Mouse (Mus musculus): ENCODE measurements at regions not wholly inside any gene's neighbourhood (a gene's known extent, or its start where the extent isn't known, plus 50 kb on each side); places are given as distances from the start of the nearest gene placed in this dataset.

- no peak for DNase-seq (ENCODE audit: low spot score)
Observed at GRCm38 (mm10) chr10:39316533-39316932, 52.1 kb upstream of the Fyn start.

GRCm38 (mm10) chr10:39315434-39316174 lies 53.1 kb upstream of the Fyn start:
- DNase-seq (ENCODE audit: low spot score): no peak

- DNase-seq (ENCODE audit: low spot score): no peak
Observed at GRCm38 (mm10) chr10:39311501-39311900, 57.2 kb upstream of the Fyn start.

- DNase-seq (ENCODE audit: low spot score): no peak
Observed at GRCm38 (mm10) chr10:39308535-39308934, 60.1 kb upstream of the Fyn start.

- no peak for DNase-seq (ENCODE audit: low spot score)
Observed at GRCm38 (mm10) chr10:39292703-39293496, 75.8 kb upstream of the Fyn start.

GRCm38 (mm10) chr10:39291747-39292198 lies 76.9 kb upstream of the Fyn start:
- no peak for DNase-seq (ENCODE audit: low spot score)

- DNase-seq (ENCODE audit: low spot score): peak; percentile 46
Observed at GRCm38 (mm10) chr10:39291134-39291746, 77.4 kb upstream of the Fyn start.

GRCm38 (mm10) chr10:39290245-39290644 lies 78.4 kb upstream of the Fyn start:
- no peak for DNase-seq (ENCODE audit: low spot score)

GRCm38 (mm10) chr10:39280366-39281000 lies 88.2 kb upstream of the Fyn start:
- no peak for DNase-seq (ENCODE audit: low spot score)

GRCm38 (mm10) chr10:39274202-39274601 lies 94.5 kb upstream of the Fyn start:
- DNase-seq (ENCODE audit: low spot score): no peak

- no peak for DNase-seq (ENCODE audit: low spot score)
Observed at GRCm38 (mm10) chr10:39273426-39273825, 95.2 kb upstream of the Fyn start.

- DNase-seq (ENCODE audit: low spot score): no peak
Observed at GRCm38 (mm10) chr10:39272387-39272949, 96.2 kb upstream of the Fyn start.

- no peak for DNase-seq (ENCODE audit: low spot score)
Observed at GRCm38 (mm10) chr10:39270406-39270805, 98.2 kb upstream of the Fyn start.

- DNase-seq (ENCODE audit: low spot score): no peak
Observed at GRCm38 (mm10) chr10:39267236-39267635, 101.4 kb upstream of the Fyn start.

- DNase-seq (ENCODE audit: low spot score): peak; percentile 79
Observed at GRCm38 (mm10) chr10:39266482-39266881, 102.2 kb upstream of the Fyn start.

GRCm38 (mm10) chr10:39262466-39262865 lies 98.9 kb upstream of the Ccn6 start:
- no peak for DNase-seq (ENCODE audit: low spot score)

GRCm38 (mm10) chr10:39261174-39262145 lies 97.9 kb upstream of the Ccn6 start:
- no peak for DNase-seq (ENCODE audit: low spot score)

GRCm38 (mm10) chr10:39260061-39260460 lies 96.5 kb upstream of the Ccn6 start:
- DNase-seq (ENCODE audit: low spot score): no peak

GRCm38 (mm10) chr10:39257371-39258154 lies 94.0 kb upstream of the Ccn6 start:
- no peak for DNase-seq (ENCODE audit: low spot score)

- DNase-seq (ENCODE audit: low spot score): no peak
Observed at GRCm38 (mm10) chr10:39254561-39254960, 91.0 kb upstream of the Ccn6 start.
